Mouse (Mus musculus) midbrain, embryonic 12.5 days (tissue): ENCODE results near the gene Gstp1. TPM values are rescaled to one million over a fixed set of nuclear protein-coding genes. Genes with fewer than 3 reads are reported as not detected.
A peak's percentile ranks its signal among the peaks of the same experiment; 100 is the strongest.
"Not testable (repeated sequence)": the region's sequence is repeated elsewhere in the genome, so short reads cannot be mapped to it uniquely, and the experiment has no call there.

Experiments used
- ATAC-seq: fragments of 200-750 bp; cut with Nextera tagmentation; 2 replicates; pipeline ENCODE4 v1.8.0; 2017; ENCODE audit warnings: low read depth, moderate TSS enrichment, moderate library complexity; ENCODE audit not compliant: low FRiP score
- H3K27ac ChIP-seq: fragments of 300-500 bp; sonication (generic); replicated peaks from 2 replicates; pipeline ENCODE4 v1.5.1; 2016; ENCODE audit warnings: mild to moderate bottlenecking
- H3K27me3 ChIP-seq: fragments of 300-500 bp; sonication (generic); 2 replicates; pipeline ENCODE4 v1.6.1; 2016; ENCODE audit warnings: mild to moderate bottlenecking
- H3K36me3 ChIP-seq: fragments of 300-500 bp; sonication (generic); 2 replicates; pipeline ENCODE4 v1.6.1; 2016
- H3K4me1 ChIP-seq: fragments of 300-500 bp; sonication (generic); 2 replicates; pipeline ENCODE4 v1.6.1; 2016
- H3K4me2 ChIP-seq: fragments of 300-500 bp; sonication (generic); replicated peaks from 2 replicates; pipeline ENCODE4 v1.6.1; 2016; ENCODE audit warnings: mild to moderate bottlenecking, moderate library complexity
- H3K4me3 ChIP-seq: fragments of 300-500 bp; sonication (generic); 2 replicates; pipeline ENCODE4 v1.5.1; 2016; ENCODE audit warnings: mild to moderate bottlenecking
- H3K9ac ChIP-seq: fragments of 300-500 bp; sonication (generic); replicated peaks from 2 replicates; pipeline ENCODE4 v1.6.1; 2016; ENCODE audit warnings: mild to moderate bottlenecking, moderate library complexity
- H3K9me3 ChIP-seq: fragments of 300-500 bp; sonication (generic); 2 replicates; pipeline ENCODE4 v1.6.1; 2016; ENCODE audit warnings: mild to moderate bottlenecking
- WGBS: fragments of 180-500 bp; shearing (Covaris S2); methylation state at CpG from one replicate; pipeline ENCODE4 v1.1.7; 2016; 5-methylcytosine and 5-hydroxymethylcytosine counted together
- polyA plus RNA-seq: library from polyadenylated mRNA; unstranded; fragments of >200 nt; fragmentation: Nextera tagmentation; extraction: Ambion mirVana; gene quantifications from 2 replicates; pipeline ENCODE4 v1.2.1, GENCODE M21; 2016

Gstp1 gene
- polyA plus RNA-seq, 1 experiment from 2014 or later: 328 TPM

GRCm38 (mm10) chr19:4046866-4047254 is 9.1 kb upstream of the Gstp1 start:
- H3K4me3 ChIP-seq: no peak overlapping the region
- H3K9ac ChIP-seq: no peak overlapping the region
- no peaks in the 10 kb centered on the region for H3K36me3 ChIP-seq
- H3K9me3 ChIP-seq: no peaks in the 10 kb centered on the region
- H3K27me3 ChIP-seq: peaks cover 6% of the 10 kb centered on the region; the same call in 1 of the 2 replicates
- H3K4me1 ChIP-seq: no peaks in the 10 kb centered on the region
- H3K4me2 ChIP-seq: no peak overlapping the region
- no peak for ATAC-seq
- no peak overlapping the region for H3K27ac ChIP-seq
- 82% methylated on average over 8 of the region's 8 CpGs for WGBS

GRCm38 (mm10) chr19:4045966-4046865 is 8.4 kb upstream of the Gstp1 start, which contains the start of gene Gstp2:
Gene Gstp2 (minus strand): TSS chr19:4046023.
- ATAC-seq: no peak
- no peaks in the 10 kb centered on the region for H3K9me3 ChIP-seq
- no peaks in the 10 kb centered on the region for H3K4me1 ChIP-seq
- H3K4me3 ChIP-seq: no peak within 1 kb of the TSS
- no peak within 1 kb of the TSS for H3K27ac ChIP-seq
- no peak within 1 kb of the TSS; the same call in 1 of the 2 replicates for H3K4me2 ChIP-seq
- H3K27me3 ChIP-seq: peaks cover 8% of the 10 kb centered on the region; the same call in 1 of the 2 replicates
- no peaks in the 10 kb centered on the region for H3K36me3 ChIP-seq
- no peak within 1 kb of the TSS for H3K9ac ChIP-seq
- WGBS: 62% methylated on average over 16 of the region's 16 CpGs

GRCm38 (mm10) chr19:4044109-4044508 is 6.3 kb upstream of the Gstp1 start:
- not testable (repeated sequence) for H3K4me2 ChIP-seq, ATAC-seq, H3K4me3 ChIP-seq, H3K4me1 ChIP-seq, H3K9ac ChIP-seq, H3K9me3 ChIP-seq, H3K27me3 ChIP-seq, H3K36me3 ChIP-seq, H3K27ac ChIP-seq
- 90% methylated on average over 5 of the region's 5 CpGs for WGBS

GRCm38 (mm10) chr19:4042124-4042523 is 4.3 kb upstream of the Gstp1 start:
- no peaks in the 10 kb centered on the region for H3K36me3 ChIP-seq
- no peak overlapping the region for H3K4me2 ChIP-seq
- ATAC-seq: no peak
- no peak overlapping the region for H3K9ac ChIP-seq
- no peak overlapping the region for H3K4me3 ChIP-seq
- no peaks in the 10 kb centered on the region for H3K9me3 ChIP-seq
- WGBS: 82% methylated on average over 14 of the region's 14 CpGs
- H3K4me1 ChIP-seq: peaks cover 9% of the 10 kb centered on the region
- H3K27me3 ChIP-seq: peaks cover 8% of the 10 kb centered on the region; the same call in 1 of the 2 replicates
- H3K27ac ChIP-seq: no peak overlapping the region

- H3K4me2 ChIP-seq, H3K27ac ChIP-seq, H3K36me3 ChIP-seq, H3K9me3 ChIP-seq, H3K4me3 ChIP-seq, H3K27me3 ChIP-seq, ATAC-seq, H3K9ac ChIP-seq: not testable (repeated sequence)
- WGBS: 84% methylated on average over 4 of the region's 4 CpGs
- H3K4me1 ChIP-seq: peaks cover 12% of the 10 kb centered on the region
These were observed 3.7 kb upstream of the Gstp1 start for GRCm38 (mm10) chr19:4041500-4041899.

- H3K9me3 ChIP-seq, H3K27ac ChIP-seq, H3K27me3 ChIP-seq, H3K36me3 ChIP-seq, H3K4me2 ChIP-seq, H3K9ac ChIP-seq, ATAC-seq, H3K4me3 ChIP-seq: not testable (repeated sequence)
- WGBS: 79% methylated on average over 5 of the region's 5 CpGs
- H3K4me1 ChIP-seq: peaks cover 14% of the 10 kb centered on the region
These were observed 3.2 kb upstream of the Gstp1 start for GRCm38 (mm10) chr19:4040941-4041340.

- H3K9ac ChIP-seq: peak overlapping the region; percentile 68
- H3K9me3 ChIP-seq, ATAC-seq, H3K27me3 ChIP-seq, H3K36me3 ChIP-seq: not testable (repeated sequence)
- peak overlapping the region; percentile 65 for H3K4me3 ChIP-seq
- peak overlapping the region; percentile 58; the same call in 1 of the 2 replicates for H3K27ac ChIP-seq
- H3K4me2 ChIP-seq: peak overlapping the region; percentile 76
- 30% methylated on average over 6 of the region's 8 CpGs for WGBS
- H3K4me1 ChIP-seq: peaks cover 14% of the 10 kb centered on the region
These were observed 514 bp downstream of the Gstp1 start for GRCm38 (mm10) chr19:4037154-4037787.

- Histone ChIP-seq H3K4me2 (peak overlapping the region; percentile 22; the same call in 1 of the 2 replicates), H3K36me3 (no peaks in the 10 kb centered on the region), H3K27ac (no peak overlapping the region), H3K27me3 (no peaks in the 10 kb centered on the region), H3K9ac (no peak overlapping the region), H3K4me1 (peaks cover 14% of the 10 kb centered on the region), H3K9me3 (no peaks in the 10 kb centered on the region), H3K4me3 (no peak overlapping the region)
- no peak for ATAC-seq
- 78% methylated on average over 12 of the region's 12 CpGs for WGBS
These were observed 1.3 kb downstream of the Gstp1 start for GRCm38 (mm10) chr19:4036327-4037045.

- Histone ChIP-seq H3K4me1 (peaks cover 14% of the 10 kb centered on the region), H3K4me3 (no peak overlapping the region), H3K9me3 (no peaks in the 10 kb centered on the region), H3K36me3 (no peaks in the 10 kb centered on the region), H3K27ac (no peak overlapping the region), H3K27me3 (no peaks in the 10 kb centered on the region), H3K4me2 (no peak overlapping the region), H3K9ac (no peak overlapping the region)
- 54% methylated on average over 5 of the region's 5 CpGs for WGBS
- ATAC-seq: no peak
These were observed 4.0 kb downstream of the Gstp1 start for GRCm38 (mm10) chr19:4033742-4034141.

- no peak overlapping the region for H3K4me2 ChIP-seq
- no peaks in the 10 kb centered on the region for H3K36me3 ChIP-seq
- WGBS: 79% methylated on average over 3 of the region's 3 CpGs
- peaks cover 13% of the 10 kb centered on the region for H3K4me1 ChIP-seq
- no peaks in the 10 kb centered on the region for H3K9me3 ChIP-seq
- H3K27ac ChIP-seq: no peak overlapping the region
- ATAC-seq: no peak
- no peak overlapping the region for H3K4me3 ChIP-seq
- H3K27me3 ChIP-seq: no peaks in the 10 kb centered on the region
- H3K9ac ChIP-seq: no peak overlapping the region
These were observed 4.5 kb downstream of the Gstp1 start for GRCm38 (mm10) chr19:4033298-4033697.

- no peak overlapping the region for H3K4me2 ChIP-seq
- H3K27me3 ChIP-seq: no peaks in the 10 kb centered on the region
- no peak for ATAC-seq
- WGBS: 43% methylated on average over 7 of the region's 7 CpGs
- H3K4me1 ChIP-seq: peaks cover 10% of the 10 kb centered on the region
- H3K9ac ChIP-seq: no peak overlapping the region
- H3K27ac ChIP-seq: no peak overlapping the region
- H3K36me3 ChIP-seq: no peaks in the 10 kb centered on the region
- H3K9me3 ChIP-seq: no peaks in the 10 kb centered on the region
- H3K4me3 ChIP-seq: no peak overlapping the region
These were observed 5.1 kb downstream of the Gstp1 start for GRCm38 (mm10) chr19:4032668-4033067.

GRCm38 (mm10) chr19:4027576-4027975 is 10.2 kb downstream of the Gstp1 start:
- Histone ChIP-seq H3K9me3 (no peaks in the 10 kb centered on the region), H3K4me3 (no peak overlapping the region), H3K9ac (no peak overlapping the region), H3K4me2 (no peak overlapping the region), H3K27me3 (no peaks in the 10 kb centered on the region), H3K4me1 (no peaks in the 10 kb centered on the region), H3K27ac (no peak overlapping the region), H3K36me3 (no peaks in the 10 kb centered on the region)
- no peak for ATAC-seq
